Mouse (Mus musculus) intestine, embryonic 15.5 days (tissue): ENCODE results near the gene Cmtm6. TPM values are rescaled to one million over a fixed set of nuclear protein-coding genes. Genes with fewer than 3 reads are reported as not detected.
"Not testable (repeated sequence)": the region's sequence is repeated elsewhere in the genome, so short reads cannot be mapped to it uniquely, and the experiment has no call there.

Experiments used
- ATAC-seq: fragments of 200-750 bp; cut with Nextera tagmentation; 2 replicates; pipeline ENCODE4 v1.8.0; 2017; ENCODE audit warnings: moderate TSS enrichment, moderate library complexity
- H3K27ac ChIP-seq: fragments of 300-500 bp; sonication (generic); 2 replicates; pipeline ENCODE4 v1.5.1; 2015; ENCODE audit warnings: mild to moderate bottlenecking, inconsistent platforms
- H3K27me3 ChIP-seq: fragments of 300-500 bp; sonication (generic); replicated peaks from 2 replicates; pipeline ENCODE4 v1.6.1; 2015; ENCODE audit warnings: inconsistent platforms
- H3K36me3 ChIP-seq: fragments of 300-500 bp; sonication (generic); 2 replicates; pipeline ENCODE4 v1.6.1; 2015; ENCODE audit warnings: inconsistent platforms
- H3K4me1 ChIP-seq: fragments of 300-500 bp; sonication (generic); replicated peaks from 2 replicates; pipeline ENCODE4 v1.6.1; 2015; ENCODE audit warnings: inconsistent platforms
- H3K4me2 ChIP-seq: fragments of 300-500 bp; sonication (generic); replicated peaks from 2 replicates; pipeline ENCODE4 v1.6.1; 2015; ENCODE audit warnings: mild to moderate bottlenecking, inconsistent platforms
- H3K4me3 ChIP-seq: fragments of 300-500 bp; sonication (generic); replicated peaks from 2 replicates; pipeline ENCODE4 v1.5.1; 2015; ENCODE audit warnings: inconsistent platforms
- H3K9ac ChIP-seq: fragments of 300-500 bp; sonication (generic); 2 replicates; pipeline ENCODE4 v1.6.1; 2015; ENCODE audit warnings: inconsistent platforms
- H3K9me3 ChIP-seq: fragments of 300-500 bp; sonication (generic); 2 replicates; pipeline ENCODE4 v1.6.1; 2016; ENCODE audit warnings: inconsistent platforms
- WGBS: fragments of 180-500 bp; shearing (Covaris S2); methylation state at CpG from one replicate; pipeline ENCODE4 v1.1.7; 2015; 5-methylcytosine and 5-hydroxymethylcytosine counted together
- polyA plus RNA-seq: library from polyadenylated mRNA; unstranded; fragments of >200 nt; fragmentation: Nextera tagmentation; extraction: Ambion mirVana; gene quantifications from 2 replicates; pipeline ENCODE4 v1.2.1, GENCODE M21; 2015

Gene Cmtm6
- polyA plus RNA-seq, 1 experiment from 2014 or later, result 77.7 TPM

- Histone ChIP-seq H3K9ac (no peak overlapping the region), H3K4me1 (no peaks in the 10 kb centered on the region), H3K27ac (no peak overlapping the region), H3K4me3 (no peak overlapping the region), H3K9me3 (no peaks in the 10 kb centered on the region), H3K36me3 (no peaks in the 10 kb centered on the region; the same call in 1 of the 2 replicates), H3K4me2 (no peak overlapping the region), H3K27me3 (no peaks in the 10 kb centered on the region)
- no peak for ATAC-seq
- WGBS, result 91% methylated on average over 16 of the region's 16 CpGs
These were observed 30.8 kb upstream of the Cmtm6 start for GRCm38 (mm10) chr9:114699882-114700665.

DNA sequence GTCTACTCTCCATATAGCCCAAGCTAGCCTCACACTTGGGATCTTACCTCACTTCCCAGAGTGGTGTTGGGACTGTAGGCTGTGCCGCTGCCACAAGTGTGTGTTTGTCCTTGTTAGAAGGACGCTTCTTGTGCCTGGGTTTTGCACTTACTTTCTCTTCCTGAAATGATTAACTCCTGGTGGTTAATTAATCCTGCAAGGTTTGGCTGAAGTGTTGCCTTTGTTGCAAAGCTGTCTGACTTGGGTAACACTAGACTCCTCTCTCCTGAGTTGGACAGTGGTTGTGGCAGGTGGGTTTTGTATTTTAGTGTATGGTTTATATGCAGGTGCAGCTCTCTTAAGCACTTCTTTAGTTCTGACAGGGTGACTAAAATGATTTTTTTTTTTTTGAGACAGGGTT is 29.9 kb upstream of the Cmtm6 start:
- H3K9me3 ChIP-seq, result no peaks in the 10 kb centered on the region
- WGBS, result 71% methylated on average over 2 of the region's 2 CpGs
- no peak overlapping the region for H3K4me2 ChIP-seq
- no peak overlapping the region for H3K4me3 ChIP-seq
- H3K9ac ChIP-seq, result no peak overlapping the region
- ATAC-seq, result no peak
- no peaks in the 10 kb centered on the region for H3K36me3 ChIP-seq
- H3K27ac ChIP-seq, result no peak overlapping the region
- no peaks in the 10 kb centered on the region for H3K4me1 ChIP-seq
- H3K27me3 ChIP-seq, result no peaks in the 10 kb centered on the region

- Histone ChIP-seq H3K9me3 (no peaks in the 10 kb centered on the region), H3K27ac (no peak overlapping the region), H3K36me3 (peaks cover 3% of the 10 kb centered on the region; the same call in 1 of the 2 replicates), H3K9ac (no peak overlapping the region), H3K27me3 (no peaks in the 10 kb centered on the region), H3K4me1 (no peaks in the 10 kb centered on the region), H3K4me3 (no peak overlapping the region), H3K4me2 (no peak overlapping the region)
- ATAC-seq, result peak; percentile 39
- whole genome bisulfite sequencing, result 69% methylated on average over 4 of the region's 4 CpGs
These were observed 29.0 kb upstream of the Cmtm6 start for GRCm38 (mm10) chr9:114701921-114702320.

DNA sequence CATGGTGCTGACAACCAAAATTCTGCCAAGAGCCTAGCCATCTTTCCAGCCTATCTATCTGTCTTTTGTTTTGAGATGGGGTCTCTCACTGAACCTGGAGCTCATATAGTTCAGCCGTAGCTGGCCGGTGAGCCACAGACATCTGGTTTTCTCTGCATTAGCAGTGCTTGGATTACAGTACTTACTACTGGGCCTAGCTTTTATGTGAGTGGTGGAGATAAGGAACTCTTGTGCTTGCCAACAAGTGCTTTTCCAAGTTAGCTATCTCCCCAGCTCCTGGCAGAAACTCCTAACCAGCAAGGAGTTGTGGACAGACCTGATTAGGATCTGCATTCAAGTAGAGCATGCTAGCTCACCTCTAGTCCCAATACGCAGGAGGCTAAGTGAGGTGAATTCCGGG is 23.1 kb upstream of the Cmtm6 start:
- peaks cover 23% of the 10 kb centered on the region for H3K36me3 ChIP-seq
- 93% methylated on average over 4 of the region's 4 CpGs for WGBS
- H3K27me3 ChIP-seq, result no peaks in the 10 kb centered on the region
- H3K27ac ChIP-seq, result no peak overlapping the region
- no peak overlapping the region for H3K4me3 ChIP-seq
- no peak for ATAC-seq
- H3K4me2 ChIP-seq, result no peak overlapping the region
- H3K9me3 ChIP-seq, result no peaks in the 10 kb centered on the region
- H3K4me1 ChIP-seq, result no peaks in the 10 kb centered on the region
- no peak overlapping the region for H3K9ac ChIP-seq

DNA sequence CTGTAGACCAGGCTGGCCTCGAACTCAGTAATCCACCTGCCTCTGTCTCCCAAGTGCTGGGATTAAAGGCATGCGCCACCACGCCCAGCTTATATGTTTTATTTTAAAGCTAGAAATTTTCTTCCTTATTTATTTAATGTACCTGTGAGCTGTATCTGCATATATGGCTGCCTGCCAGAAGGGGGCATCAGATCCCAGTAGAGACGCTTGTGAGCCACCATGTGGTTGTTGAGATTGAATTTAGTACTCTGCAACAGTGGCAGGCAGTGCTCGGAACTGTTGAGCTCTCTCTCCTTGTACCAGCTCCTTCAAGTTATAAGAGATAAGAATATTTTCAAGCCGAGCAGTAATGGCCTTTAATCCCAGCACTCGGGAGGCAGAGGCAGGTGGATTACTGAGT is 20.6 kb upstream of the Cmtm6 start:
- H3K4me2 ChIP-seq, result no peak overlapping the region
- 78% methylated on average over 7 of the region's 7 CpGs for WGBS
- H3K9ac ChIP-seq, result no peak overlapping the region
- no peaks in the 10 kb centered on the region for H3K27me3 ChIP-seq
- no peak for ATAC-seq
- no peaks in the 10 kb centered on the region for H3K9me3 ChIP-seq
- no peak overlapping the region for H3K4me3 ChIP-seq
- no peaks in the 10 kb centered on the region for H3K4me1 ChIP-seq
- no peak overlapping the region for H3K27ac ChIP-seq
- H3K36me3 ChIP-seq, result peaks cover 30% of the 10 kb centered on the region

DNA sequence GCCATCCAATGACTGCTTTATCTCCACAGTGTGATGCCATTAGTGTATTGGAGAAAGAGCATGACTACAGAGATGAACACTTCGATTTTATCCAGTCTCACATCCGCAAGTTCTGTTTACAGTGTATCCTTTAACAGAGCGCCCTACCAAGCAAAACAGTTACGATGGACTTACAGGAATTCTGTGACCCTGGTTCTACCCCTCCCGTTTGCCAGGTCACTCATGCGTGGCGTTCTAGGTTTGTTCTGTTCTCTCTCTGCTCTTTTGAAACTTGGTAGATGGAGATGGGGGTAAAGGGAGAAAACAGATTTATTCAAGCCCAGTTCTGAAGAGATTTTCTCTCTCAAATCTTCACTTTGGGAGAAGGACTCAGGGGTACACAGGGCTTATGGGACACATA is 17.4 kb upstream of the Cmtm6 start:
- Histone ChIP-seq H3K4me1 (no peaks in the 10 kb centered on the region), H3K4me2 (no peak overlapping the region), H3K9ac (no peak overlapping the region), H3K4me3 (no peak overlapping the region), H3K27me3 (no peaks in the 10 kb centered on the region), H3K36me3 (peaks cover 29% of the 10 kb centered on the region), H3K9me3 (no peaks in the 10 kb centered on the region), H3K27ac (no peak overlapping the region)
- ATAC-seq, result no peak
- 88% methylated on average over 7 of the region's 7 CpGs for WGBS

DNA sequence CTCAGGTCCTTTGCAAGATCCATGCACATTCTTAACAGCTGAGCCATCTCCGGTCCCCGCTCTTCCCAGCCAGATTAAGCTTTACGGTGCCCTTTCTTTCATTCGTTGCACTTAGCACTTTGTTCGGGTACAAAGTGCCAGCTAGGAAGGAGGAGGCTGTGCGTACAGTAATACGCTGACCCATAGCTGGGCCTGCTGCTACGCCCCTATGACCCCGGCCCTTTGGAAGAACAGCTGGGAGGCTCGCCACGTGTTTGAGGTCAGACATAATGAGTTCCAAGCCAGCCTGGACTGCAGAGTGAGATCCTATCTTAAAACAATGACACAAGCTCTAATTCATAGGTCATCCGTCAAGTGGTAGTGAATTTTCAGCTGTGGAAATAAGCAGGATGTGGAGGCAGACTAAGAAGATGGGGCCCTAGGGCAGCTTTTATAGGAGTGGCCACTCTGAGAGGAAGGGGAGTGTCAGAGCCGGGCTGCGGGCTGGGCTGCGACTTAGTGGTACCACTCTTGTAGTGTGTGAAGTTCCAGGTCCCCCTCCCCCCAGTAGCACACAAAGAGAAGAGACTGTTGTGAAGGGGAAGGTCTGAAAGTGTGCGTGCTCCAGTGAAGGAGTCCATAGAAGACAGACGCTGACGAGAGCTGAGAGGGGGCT is 14.1 kb upstream of the Cmtm6 start:
- no peak overlapping the region for H3K27ac ChIP-seq
- peak; percentile 39; the same call in 1 of the 2 replicates for ATAC-seq
- H3K4me3 ChIP-seq, result no peak overlapping the region
- H3K9ac ChIP-seq, result no peak overlapping the region
- H3K27me3 ChIP-seq, result no peaks in the 10 kb centered on the region
- peaks cover 39% of the 10 kb centered on the region for H3K36me3 ChIP-seq
- no peaks in the 10 kb centered on the region for H3K4me1 ChIP-seq
- no peak overlapping the region for H3K4me2 ChIP-seq
- no peaks in the 10 kb centered on the region for H3K9me3 ChIP-seq
- 73% methylated on average over 18 of the region's 18 CpGs for WGBS

DNA sequence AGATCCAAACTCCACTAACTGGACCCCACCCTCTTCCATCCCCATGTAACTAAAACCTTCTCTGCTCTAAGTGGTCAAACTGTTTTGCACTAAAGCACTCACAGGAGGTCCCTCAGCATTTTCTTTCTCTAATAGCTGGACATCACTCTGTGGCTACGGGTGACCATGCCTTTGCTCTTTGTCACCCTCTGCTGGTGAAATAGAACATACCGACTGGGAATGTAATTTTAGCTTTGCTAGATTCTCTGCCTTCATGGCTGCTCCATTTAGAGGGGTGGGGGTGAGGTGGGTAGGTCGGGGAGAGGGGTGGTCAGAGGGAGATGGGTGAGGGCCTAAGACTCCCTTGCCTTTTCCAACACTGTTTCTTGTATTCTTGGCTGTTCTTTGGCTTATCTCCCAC is 3.6 kb upstream of the Cmtm6 start:
- WGBS, result 0% methylated on average over 3 of the region's 3 CpGs
- no peak for ATAC-seq

GRCm38 (mm10) chr9:114728432-114728831 is 2.5 kb upstream of the Cmtm6 start:
- 24% methylated on average over 2 of the region's 2 CpGs for whole genome bisulfite sequencing
- H3K9ac ChIP-seq, ATAC-seq, H3K27me3 ChIP-seq, H3K4me1 ChIP-seq, H3K4me3 ChIP-seq, H3K27ac ChIP-seq, H3K4me2 ChIP-seq, H3K9me3 ChIP-seq, H3K36me3 ChIP-seq: not testable (repeated sequence)

More for the DNA sequence above, 3.6 kb upstream of the Cmtm6 start:
- no peak overlapping the region for H3K27ac ChIP-seq
- peaks cover 16% of the 10 kb centered on the region; the same call in 1 of the 2 replicates for H3K36me3 ChIP-seq
- H3K4me3 ChIP-seq, result no peak overlapping the region
- H3K27me3 ChIP-seq, result no peaks in the 10 kb centered on the region
- no peak overlapping the region for H3K4me2 ChIP-seq
- no peaks in the 10 kb centered on the region for H3K9me3 ChIP-seq
- peaks cover 6% of the 10 kb centered on the region for H3K4me1 ChIP-seq
- no peak overlapping the region for H3K9ac ChIP-seq

GRCm38 (mm10) chr9:114729911-114730805 is 758 bp upstream of the Cmtm6 start:
- ATAC-seq, result peak; percentile 7; the same call in 1 of the 2 replicates
- peak overlapping the region; percentile 97 for H3K4me3 ChIP-seq
- H3K27me3 ChIP-seq, result no peaks in the 10 kb centered on the region
- 0 out of 2 replicates have a peak overlapping the region, but pooled peaks have one; percentile 15 for H3K27ac ChIP-seq
- H3K9me3 ChIP-seq, result no peaks in the 10 kb centered on the region
- peaks cover 4% of the 10 kb centered on the region; the same call in 1 of the 2 replicates for H3K36me3 ChIP-seq
- WGBS, result 31% methylated on average over 22 of the region's 30 CpGs
- H3K4me1 ChIP-seq, result peaks cover 12% of the 10 kb centered on the region
- no peak overlapping the region for H3K9ac ChIP-seq
- H3K4me2 ChIP-seq, result peak overlapping the region; percentile 71

- Histone ChIP-seq H3K9me3 (no peaks in the 10 kb centered on the region), H3K4me2 (peak overlapping the region; percentile 71), H3K4me1 (peaks cover 16% of the 10 kb centered on the region), H3K9ac (peak overlapping the region; percentile 94), H3K27ac (peak overlapping the region; percentile 98), H3K36me3 (no peaks in the 10 kb centered on the region), H3K27me3 (no peaks in the 10 kb centered on the region), H3K4me3 (peak overlapping the region; percentile 97)
- no peak for ATAC-seq
- 53% methylated on average over 12 of the region's 12 CpGs for WGBS
These were observed 1.2 kb downstream of the Cmtm6 start for GRCm38 (mm10) chr9:114731871-114732682.
